Mouse (Mus musculus) limb, embryonic 14.5 days (tissue): ENCODE measurements around the gene Zfp853. TPM values are rescaled to one million over a fixed set of nuclear protein-coding genes. Genes with fewer than 3 reads are reported as not detected.

Experiments used
- ATAC-seq: fragments of 200-750 bp; cut with Nextera tagmentation; 2 replicates; pipeline ENCODE4 v1.8.0; 2017; ENCODE audit warnings: low read depth, moderate number of reproducible peaks, moderate TSS enrichment; ENCODE audit not compliant: low FRiP score
- DNase-seq: peaks from one replicate; pipeline ENCODE4 v3.0.0-alpha.2; 2015; ENCODE audit warnings: low spot score
- H3K27ac ChIP-seq: fragments of 300-500 bp; sonication (generic); replicated peaks from 2 replicates; pipeline ENCODE4 v1.5.1; 2014; ENCODE audit warnings: low read depth, mild to moderate bottlenecking, low read length, moderate library complexity, mixed read lengths
- H3K27me3 ChIP-seq: fragments of 300-500 bp; sonication (generic); 2 replicates; pipeline ENCODE4 v1.6.1; 2014; ENCODE audit warnings: low read length, mixed read lengths; ENCODE audit not compliant: control insufficient read depth, insufficient read depth
- H3K36me3 ChIP-seq: fragments of 300-500 bp; sonication (generic); 2 replicates; pipeline ENCODE4 v1.6.1; 2014; ENCODE audit warnings: mild to moderate bottlenecking, low read length, moderate library complexity, mixed read lengths; ENCODE audit not compliant: control insufficient read depth, insufficient read depth
- H3K4me1 ChIP-seq: fragments of 300-500 bp; sonication (generic); 2 replicates; pipeline ENCODE4 v1.6.1; 2014; ENCODE audit warnings: antibody characterized with exemption, low read length, mixed read lengths; ENCODE audit not compliant: control insufficient read depth, insufficient read depth
- H3K4me2 ChIP-seq: fragments of 300-500 bp; sonication (generic); replicated peaks from 2 replicates; pipeline ENCODE4 v1.6.1; 2014; ENCODE audit warnings: low read depth, mild to moderate bottlenecking, low read length, moderate library complexity; ENCODE audit not compliant: severe bottlenecking
- H3K4me3 ChIP-seq: fragments of 300-500 bp; sonication (generic); replicated peaks from 2 replicates; pipeline ENCODE4 v1.5.1; 2014; ENCODE audit warnings: low read length
- H3K9ac ChIP-seq: fragments of 300-500 bp; sonication (generic); 2 replicates; pipeline ENCODE4 v1.6.1; 2014; ENCODE audit warnings: mild to moderate bottlenecking, low read depth, low read length, moderate library complexity; ENCODE audit not compliant: severe bottlenecking
- H3K9me3 ChIP-seq: fragments of 300-500 bp; sonication (generic); 2 replicates; pipeline ENCODE4 v1.6.1; 2016; ENCODE audit warnings: low read length; ENCODE audit not compliant: control insufficient read depth
- POLR2A ChIP-seq: fragments of 200-500 bp; IDR thresholded peaks from 2 replicates; pipeline ENCODE4 v1.8.0; 2012; ENCODE audit warnings: inconsistent platforms, mild to moderate bottlenecking, moderate library complexity, borderline replicate concordance; ENCODE audit not compliant: insufficient read depth, insufficient read length; ENCODE audit errors: extremely low read depth
- WGBS: fragments of 180-500 bp; shearing (Covaris S2); extraction: QIAGEN DNeasy Blood & Tissue Kit; methylation state at CpG from one replicate; pipeline ENCODE4 v1.1.7; 2014; 5-methylcytosine and 5-hydroxymethylcytosine counted together
- polyA plus RNA-seq, 2 experiments: library from polyadenylated mRNA; depleted of rRNA in 1 of 2; stranded (reverse) in 1 of 2; unstranded in 1 of 2; fragments of >200 nt; fragmentation: Nextera tagmentation in 1 of 2; extraction: Ambion mirVana in 1 of 2; gene quantifications; 2 replicates each; pipeline versions ENCODE4 v1.2.1 to v1.2.3; 2012 to 2014

Gene Zfp853
- polyA plus RNA-seq, 2 experiments: 0.26 to 9.1 TPM

GRCm38 (mm10) chr5:143314730-143315513, 21.5 kb upstream of the Zfp853 start, which contains the start of gene E130309D02Rik:
TSS of gene E130309D02Rik (minus strand) at chr5:143315360.
- under 1% methylated on average over 84 of the region's 101 CpGs for WGBS
- Histone ChIP-seq H3K27ac (peak within 1 kb of the TSS; percentile 86), H3K4me1 (peaks cover 10% of the 10 kb centered on the region), H3K9me3 (no peaks in the 10 kb centered on the region), H3K4me2 (peak within 1 kb of the TSS; percentile 52), H3K36me3 (peaks cover 67% of the 10 kb centered on the region), H3K9ac (peak within 1 kb of the TSS; percentile 93), H3K4me3 (peak within 1 kb of the TSS; percentile 88), H3K27me3 (no peaks in the 10 kb centered on the region)
- DNase-seq: peak; percentile 57
- TF ChIP-seq POLR2A: peak; percentile 82; the same call in 1 of the 2 replicates
- ATAC-seq: peak; percentile 88

- Histone ChIP-seq H3K4me1 (peaks cover 10% of the 10 kb centered on the region), H3K27me3 (no peaks in the 10 kb centered on the region), H3K36me3 (peaks cover 67% of the 10 kb centered on the region), H3K9ac (peak overlapping the region; percentile 93), H3K27ac (peak overlapping the region; percentile 86; the same call in 1 of the 2 replicates), H3K4me2 (peak overlapping the region; percentile 52), H3K9me3 (no peaks in the 10 kb centered on the region), H3K4me3 (peak overlapping the region; percentile 88)
- DNase-seq (no peak), ATAC-seq (no peak)
- WGBS: 2% methylated on average over 16 of the region's 16 CpGs
- TF ChIP-seq POLR2A: no peak
These were observed 20.8 kb upstream of the Zfp853 start for GRCm38 (mm10) chr5:143314183-143314729.

GRCm38 (mm10) chr5:143311886-143312285, 18.5 kb upstream of the Zfp853 start:
- ATAC-seq (no peak), DNase-seq (peak; percentile 44)
- Histone ChIP-seq H3K27me3 (no peaks in the 10 kb centered on the region), H3K4me2 (no peak overlapping the region), H3K9me3 (no peaks in the 10 kb centered on the region), H3K4me3 (no peak overlapping the region), H3K27ac (no peak overlapping the region), H3K4me1 (peaks cover 10% of the 10 kb centered on the region), H3K9ac (no peak overlapping the region), H3K36me3 (peaks cover 68% of the 10 kb centered on the region)
- TF ChIP-seq POLR2A: no peak
- WGBS: 72% methylated on average over 8 of the region's 8 CpGs

- peaks cover 77% of the 10 kb centered on the region for H3K36me3 ChIP-seq
- no peaks in the 10 kb centered on the region for H3K9me3 ChIP-seq
- no peak overlapping the region for H3K4me3 ChIP-seq
- TF ChIP-seq POLR2A: no peak
- H3K4me2 ChIP-seq: no peak overlapping the region
- DNase-seq (no peak), ATAC-seq (no peak)
- no peaks in the 10 kb centered on the region for H3K27me3 ChIP-seq
- no peak overlapping the region for H3K9ac ChIP-seq
- H3K4me1 ChIP-seq: peaks cover 7% of the 10 kb centered on the region
- 83% methylated on average over 7 of the region's 7 CpGs for WGBS
- no peak overlapping the region for H3K27ac ChIP-seq
These were observed 16.5 kb upstream of the Zfp853 start for GRCm38 (mm10) chr5:143309916-143310315.

GRCm38 (mm10) chr5:143308825-143309224, 15.4 kb upstream of the Zfp853 start:
- H3K27ac ChIP-seq: no peak overlapping the region
- peaks cover 82% of the 10 kb centered on the region for H3K36me3 ChIP-seq

More at GRCm38 (mm10) chr5:143308825-143309224, 15.4 kb upstream of the Zfp853 start:
- no peak for ATAC-seq
- peaks cover 5% of the 10 kb centered on the region for H3K4me1 ChIP-seq
- no peak overlapping the region for H3K4me3 ChIP-seq
- no peak for DNase-seq
- no peak overlapping the region for H3K9ac ChIP-seq
- H3K9me3 ChIP-seq: no peaks in the 10 kb centered on the region
- no peak for TF ChIP-seq POLR2A
- 94% methylated on average over 5 of the region's 5 CpGs for WGBS
- no peak overlapping the region for H3K4me2 ChIP-seq
- H3K27me3 ChIP-seq: no peaks in the 10 kb centered on the region
